Comparison of ENCODE assay signal across 8 mouse cellular contexts in the genomic region with DNA sequence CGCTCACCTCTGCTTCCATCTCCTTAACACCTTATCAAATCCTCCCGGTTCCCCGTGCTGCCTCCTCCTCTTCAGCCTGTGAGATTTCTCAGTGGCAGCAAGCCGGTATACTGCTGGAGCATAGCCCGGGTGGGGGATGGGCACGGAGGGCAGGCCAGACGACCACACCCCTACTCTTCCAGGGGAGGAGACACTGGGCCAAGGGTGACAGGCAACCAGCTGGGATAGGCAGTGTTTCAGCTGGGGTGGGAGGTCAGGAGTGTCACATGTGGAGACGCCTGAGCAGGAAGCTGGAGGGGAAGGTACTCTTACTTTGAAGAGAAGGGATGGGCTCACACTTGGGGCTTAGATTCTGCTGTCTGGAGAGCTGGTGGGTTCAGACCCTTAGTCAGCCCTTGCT. TPM values are rescaled to one million over a fixed set of nuclear protein-coding genes. Genes with fewer than 3 reads are reported as not detected.
DNase-seq lines count a peak whose midpoint lies in the region; ATAC-seq and TF ChIP-seq lines count a peak whose summit lies in the region.

No protein-coding gene starts in this region.

- 5% methylated on average over 8 of the region's 8 CpGs for WGBS in limb, embryonic 11.5 days
- 4% methylated on average over 8 of the region's 8 CpGs for WGBS in limb, embryonic 10.5 days

- no peak overlapping the region for H3K27ac ChIP-seq in limb, embryonic 11.5 days (replicated peaks; ENCODE audit: low read depth, low read length)
- no peak overlapping the region for H3K27ac ChIP-seq in limb, embryonic 10.5 days

- H3K36me3 ChIP-seq in limb, embryonic 11.5 days (ENCODE audit: control insufficient read depth, insufficient read depth, low read length) = no peaks in the 10 kb centered on the region
- no peaks in the 10 kb centered on the region for H3K36me3 ChIP-seq in limb, embryonic 10.5 days

- H3K4me2 ChIP-seq in limb, embryonic 11.5 days (ENCODE audit: low read depth, severe bottlenecking) = no peak overlapping the region

- H3K27me3 ChIP-seq in limb, embryonic 11.5 days (ENCODE audit: control insufficient read depth, insufficient read depth, low read length) = no peaks in the 10 kb centered on the region
- 0 out of 2 replicates have a peak, but pooled peaks cover 6% of the 10 kb centered on the region for H3K27me3 ChIP-seq in limb, embryonic 10.5 days (ENCODE audit: low read depth, poor library complexity, severe bottlenecking)

- TF ChIP-seq POLR2A in brain, embryonic 14.5 days (IDR thresholded peaks at IDR 0.05; ENCODE audit: borderline replicate concordance, extremely low read depth, insufficient read depth, insufficient read length, poor library complexity, severe bottlenecking) = no peak

- H3K9ac ChIP-seq in limb, embryonic 11.5 days (ENCODE audit: low read length) = no peak overlapping the region

- H3K9me3 ChIP-seq in limb, embryonic 11.5 days (ENCODE audit: control insufficient read depth, low read length) = no peaks in the 10 kb centered on the region
- H3K9me3 ChIP-seq in limb, embryonic 10.5 days (replicated peaks) = no peaks in the 10 kb centered on the region

- peak; percentile 64 to 69 for DNase-seq in cerebellum, postnatal 10 days
- no peak for DNase-seq in cerebellum, adult 9-10 months
- peak; percentile 47 for DNase-seq in limb, embryonic 11.5 days (ENCODE audit: low spot score)
- DNase-seq in limb, embryonic 10.5 days (ENCODE audit: low spot score) = no peak
- peak; percentile 56 for DNase-seq in brain, embryonic 14.5 days (ENCODE audit: low read depth)
- DNase-seq in mesoderm, embryonic 11.5 days (ENCODE audit: low read depth, low spot score) = peak; percentile 56
- DNase-seq in spleen, postnatal 36 days (ENCODE audit: low spot score in 2 of 2) = no peak
- no peak for DNase-seq in testis, postnatal 14 days (ENCODE audit: low spot score)

- H3K4me1 ChIP-seq in limb, embryonic 11.5 days (ENCODE audit: control insufficient read depth, insufficient read depth, low read length) = peaks cover 9% of the 10 kb centered on the region; the same call in 1 of the 2 replicates
- peaks cover 17% of the 10 kb centered on the region for H3K4me1 ChIP-seq in limb, embryonic 10.5 days

- no peak for ATAC-seq in limb, embryonic 11.5 days (ENCODE audit: insufficient number of reproducible peaks, low FRiP score, low TSS enrichment, low read depth)

- no peak for TF ChIP-seq CTCF in brain, embryonic 14.5 days (IDR thresholded peaks at IDR 0.05; ENCODE audit: borderline replicate concordance, extremely low read depth, insufficient read depth, insufficient read length)

- H3K4me3 ChIP-seq in limb, embryonic 11.5 days (ENCODE audit: low read depth, low read length) = no peak overlapping the region
- no peak overlapping the region for H3K4me3 ChIP-seq in limb, embryonic 10.5 days

RNA-seq across cellular contexts. Expression of a gene that starts 59.6 kb away (rescaled TPM):
- not detected in 2 replicates for polyA plus RNA-seq in limb, embryonic 11.5 days (2014; fragmentation: Nextera tagmentation; extraction: Ambion mirVana)
- polyA plus RNA-seq in limb, embryonic 10.5 days (2016; fragmentation: Nextera tagmentation; extraction: Ambion mirVana) = not detected in 2 replicates
- polyA plus RNA-seq in brain, embryonic 14.5 days (2012; rRNA removed) = 20.5 and 33.7 TPM in 2 replicates

Comparison
In these comparisons a context has a peak if more than half of its experiments do, and no peak if none do; other contexts are left out.
1. DNase-seq: peak in cerebellum, postnatal 10 days (2 of 2), limb, embryonic 11.5 days (single experiment), brain, embryonic 14.5 days (single experiment) and mesoderm, embryonic 11.5 days (single experiment); none in cerebellum, adult 9-10 months (single experiment), limb, embryonic 10.5 days (single experiment), spleen, postnatal 36 days (0 of 2) and testis, postnatal 14 days (single experiment).
2. RNA of a gene that starts 59.6 kb away (polyA plus RNA-seq): 20.5 to 33.7 TPM in brain, embryonic 14.5 days; not detected in limb, embryonic 11.5 days and not detected in limb, embryonic 10.5 days; every median in the first group is over 10 times any median in the second.